Mouse (Mus musculus) embryonic fibroblast, embryonic 13.5 days (primary cell): ENCODE data around the gene Lrig2.

ENCODE experiments used
- CTCF ChIP-seq: IDR thresholded peaks from 2 replicates; pipeline ENCODE4 v1.5.1; 2011; ENCODE audit warnings: mild to moderate bottlenecking, control low read depth, low read length, moderate library complexity, borderline replicate concordance; ENCODE audit not compliant: insufficient read depth
- POLR2A ChIP-seq: IDR thresholded peaks from 2 replicates; pipeline ENCODE4 v1.6.1; 2011; ENCODE audit warnings: low read depth, mild to moderate bottlenecking, control low read depth, low read length, moderate library complexity

- TF ChIP-seq POLR2A (no peak), CTCF (no peak)
These were observed 77.4 kb downstream of the Lrig2 start for GRCm38 (mm10) chr3:104434246-104434696.
